Comparison of ENCODE assay signal across 8 mouse cellular contexts in genomic region chr8:84990836-84991235, GRCm38 (mm10). TPM values are rescaled to one million over a fixed set of nuclear protein-coding genes. Genes with fewer than 3 reads are reported as not detected.
DNase-seq lines count a peak whose midpoint lies in the region; ATAC-seq and TF ChIP-seq lines count a peak whose summit lies in the region.

No protein-coding gene starts in this region.

- peaks cover 13% of the 10 kb centered on the region; the same call in 1 of the 2 replicates for H3K4me1 ChIP-seq in heart, postnatal 0 days (ENCODE audit: control insufficient read depth, insufficient read depth)
- H3K4me1 ChIP-seq in limb, embryonic 10.5 days: peaks cover 34% of the 10 kb centered on the region
- peaks cover 34% of the 10 kb centered on the region for H3K4me1 ChIP-seq in midbrain, embryonic 10.5 days

- no peak for TF ChIP-seq CTCF in heart, postnatal 0 days (IDR thresholded peaks at IDR 0.05; ENCODE audit: low read depth)

- H3K4me2 ChIP-seq in heart, postnatal 0 days (ENCODE audit: low read depth, low read length): peak overlapping the region; percentile 85

- peak; percentile 2 for ATAC-seq in heart, postnatal 0 days (ENCODE audit: insufficient read depth, low read depth)

- no peaks in the 10 kb centered on the region for H3K36me3 ChIP-seq in heart, postnatal 0 days (replicated peaks; ENCODE audit: control insufficient read depth, insufficient read depth, low read length)
- no peaks in the 10 kb centered on the region for H3K36me3 ChIP-seq in limb, embryonic 10.5 days
- no peaks in the 10 kb centered on the region for H3K36me3 ChIP-seq in midbrain, embryonic 10.5 days

- peak overlapping the region; percentile 50 for H3K9ac ChIP-seq in heart, postnatal 0 days (replicated peaks; ENCODE audit: low read depth, low read length)

- H3K27ac ChIP-seq in heart, postnatal 0 days (ENCODE audit: low read depth): 0 out of 2 replicates have a peak overlapping the region, but pooled peaks have one; percentile 21
- peak overlapping the region; percentile 87 for H3K27ac ChIP-seq in limb, embryonic 10.5 days
- H3K27ac ChIP-seq in midbrain, embryonic 10.5 days (replicated peaks): peak overlapping the region; percentile 88

- no peaks in the 10 kb centered on the region for H3K9me3 ChIP-seq in heart, postnatal 0 days (replicated peaks; ENCODE audit: control insufficient read depth, low read length)
- H3K9me3 ChIP-seq in limb, embryonic 10.5 days (replicated peaks): no peaks in the 10 kb centered on the region
- H3K9me3 ChIP-seq in midbrain, embryonic 10.5 days (replicated peaks): no peaks in the 10 kb centered on the region

- peak; percentile 72 for DNase-seq in layer of hippocampus, adult 9-11 months
- DNase-seq in layer of hippocampus, postnatal 14 days (ENCODE audit: low spot score in 2 of 2): no peak
- peak; percentile 65 for DNase-seq in brain, adult 2 months (ENCODE audit: low read depth, low spot score)
- DNase-seq in heart, postnatal 0 days (ENCODE audit: low spot score): no peak
- DNase-seq in limb, embryonic 10.5 days (ENCODE audit: low spot score): no peak
- DNase-seq in midbrain, embryonic 10.5 days (ENCODE audit: low spot score): no peak
- no peak for DNase-seq in frontal cortex, adult 2 months (ENCODE audit: extremely low spot score in 1 of 2, low spot score in 1 of 2)
- no peak for DNase-seq in adrenal gland, postnatal 4 days (ENCODE audit: low spot score in 2 of 2)

- 0 out of 2 replicates have a peak, but pooled peaks cover 11% of the 10 kb centered on the region for H3K27me3 ChIP-seq in heart, postnatal 0 days (ENCODE audit: control insufficient read depth, insufficient read depth, low read length)
- H3K27me3 ChIP-seq in limb, embryonic 10.5 days (ENCODE audit: low read depth, poor library complexity, severe bottlenecking): peaks cover 57% of the 10 kb centered on the region
- H3K27me3 ChIP-seq in midbrain, embryonic 10.5 days (ENCODE audit: low read depth, poor library complexity, severe bottlenecking): peaks cover 64% of the 10 kb centered on the region

- TF ChIP-seq EP300 in heart, postnatal 0 days (IDR thresholded peaks at IDR 0.05; ENCODE audit: low read depth): no peak

- WGBS in heart, postnatal 0 days: 1% methylated on average over 15 of the region's 15 CpGs
- 1% methylated on average over 15 of the region's 15 CpGs for WGBS in limb, embryonic 10.5 days
- 2% methylated on average over 15 of the region's 15 CpGs for WGBS in midbrain, embryonic 10.5 days

- H3K4me3 ChIP-seq in heart, postnatal 0 days (ENCODE audit: low read depth, low read length): peak overlapping the region; percentile 55
- peak overlapping the region; percentile 73 for H3K4me3 ChIP-seq in limb, embryonic 10.5 days
- H3K4me3 ChIP-seq in midbrain, embryonic 10.5 days: peak overlapping the region; percentile 72

RNA-seq across cellular contexts. Expression of gene Hook2, which starts 0.4 kb away (rescaled TPM):
- 1 to 10 TPM; 7.6 to 9.0 TPM for total RNA-seq in layer of hippocampus, postnatal 14 days (2021)
- total RNA-seq in heart, postnatal 0 days (2014; rRNA removed; ENCODE audit: low replicate concordance): 1.9 and 4.8 TPM in 2 replicates
- polyA plus RNA-seq in heart, postnatal 0 days (2015; fragmentation: Nextera tagmentation; extraction: Ambion mirVana): 3.5 and 4.7 TPM in 2 replicates
- polyA plus RNA-seq in limb, embryonic 10.5 days (2016; fragmentation: Nextera tagmentation; extraction: Ambion mirVana): 16.0 and 19.1 TPM in 2 replicates
- 18.2 and 18.4 TPM in 2 replicates for polyA plus RNA-seq in midbrain, embryonic 10.5 days (2016; fragmentation: Nextera tagmentation; extraction: Ambion mirVana)
- polyA plus RNA-seq in frontal cortex, adult 2 months (2012; rRNA removed): 20.7 and 26.0 TPM in 2 replicates
- 10 to 100 TPM; 10.6 to 13.8 TPM for total RNA-seq in adrenal gland, postnatal 4 days (2021)

RNA-seq across cellular contexts. Expression of gene Junb, which starts 12.3 kb away (rescaled TPM):
- 10 to 100 TPM; 45.5 to 54.7 TPM for total RNA-seq in layer of hippocampus, postnatal 14 days (2021)
- 28.9 and 39.6 TPM in 2 replicates for total RNA-seq in heart, postnatal 0 days (2014; rRNA removed; ENCODE audit: low replicate concordance)
- polyA plus RNA-seq in heart, postnatal 0 days (2015; fragmentation: Nextera tagmentation; extraction: Ambion mirVana): 10.3 and 13.0 TPM in 2 replicates
- polyA plus RNA-seq in limb, embryonic 10.5 days (2016; fragmentation: Nextera tagmentation; extraction: Ambion mirVana): 9.9 and 14.4 TPM in 2 replicates
- 5.0 and 5.4 TPM in 2 replicates for polyA plus RNA-seq in midbrain, embryonic 10.5 days (2016; fragmentation: Nextera tagmentation; extraction: Ambion mirVana)
- 52.0 and 106 TPM in 2 replicates for polyA plus RNA-seq in frontal cortex, adult 2 months (2012; rRNA removed)
- 10 to 100 TPM; 26.1 to 28.9 TPM for total RNA-seq in adrenal gland, postnatal 4 days (2021)

RNA-seq across cellular contexts. Expression of gene Rnaseh2a, which starts 21.3 kb away (rescaled TPM):
- total RNA-seq in layer of hippocampus, postnatal 14 days (2021): 10 to 100 TPM; 34.3 to 34.4 TPM
- 57.9 and 76.4 TPM in 2 replicates for total RNA-seq in heart, postnatal 0 days (2014; rRNA removed; ENCODE audit: low replicate concordance)
- 52.6 and 57.3 TPM in 2 replicates for polyA plus RNA-seq in heart, postnatal 0 days (2015; fragmentation: Nextera tagmentation; extraction: Ambion mirVana)
- 156 and 168 TPM in 2 replicates for polyA plus RNA-seq in limb, embryonic 10.5 days (2016; fragmentation: Nextera tagmentation; extraction: Ambion mirVana)
- polyA plus RNA-seq in midbrain, embryonic 10.5 days (2016; fragmentation: Nextera tagmentation; extraction: Ambion mirVana): 136 and 158 TPM in 2 replicates
- polyA plus RNA-seq in frontal cortex, adult 2 months (2012; rRNA removed): 37.5 and 39.7 TPM in 2 replicates
- total RNA-seq in adrenal gland, postnatal 4 days (2021): 100 to 1,000 TPM; 122 to 138 TPM

RNA-seq across cellular contexts. Expression of gene Prdx2, which starts 21.4 kb away (rescaled TPM):
- total RNA-seq in layer of hippocampus, postnatal 14 days (2021): 100 to 1,000 TPM; 417 to 431 TPM
- total RNA-seq in heart, postnatal 0 days (2014; rRNA removed; ENCODE audit: low replicate concordance): 647 and 809 TPM in 2 replicates
- 758 and 782 TPM in 2 replicates for polyA plus RNA-seq in heart, postnatal 0 days (2015; fragmentation: Nextera tagmentation; extraction: Ambion mirVana)
- polyA plus RNA-seq in limb, embryonic 10.5 days (2016; fragmentation: Nextera tagmentation; extraction: Ambion mirVana): 1,175 and 1,260 TPM in 2 replicates
- polyA plus RNA-seq in midbrain, embryonic 10.5 days (2016; fragmentation: Nextera tagmentation; extraction: Ambion mirVana): 1,203 and 1,278 TPM in 2 replicates
- 318 and 332 TPM in 2 replicates for polyA plus RNA-seq in frontal cortex, adult 2 months (2012; rRNA removed)
- total RNA-seq in adrenal gland, postnatal 4 days (2021): 100 to 1,000 TPM; 617 to 655 TPM

RNA-seq across cellular contexts. Expression of gene Gm49661, which starts 21.6 kb away (rescaled TPM):
- not detected for total RNA-seq in layer of hippocampus, postnatal 14 days (2021)
- total RNA-seq in heart, postnatal 0 days (2014; rRNA removed; ENCODE audit: low replicate concordance): not detected in 2 replicates
- not detected in 2 replicates for polyA plus RNA-seq in heart, postnatal 0 days (2015; fragmentation: Nextera tagmentation; extraction: Ambion mirVana)
- not detected in 2 replicates for polyA plus RNA-seq in limb, embryonic 10.5 days (2016; fragmentation: Nextera tagmentation; extraction: Ambion mirVana)
- polyA plus RNA-seq in midbrain, embryonic 10.5 days (2016; fragmentation: Nextera tagmentation; extraction: Ambion mirVana): not detected in 2 replicates
- not detected in 2 replicates for polyA plus RNA-seq in frontal cortex, adult 2 months (2012; rRNA removed)
- not detected for total RNA-seq in adrenal gland, postnatal 4 days (2021)

Comparison
In these comparisons a context has a peak if more than half of its experiments do, and no peak if none do; other contexts are left out.
1. DNase-seq: peak in layer of hippocampus, adult 9-11 months (single experiment) and brain, adult 2 months (single experiment); none in layer of hippocampus, postnatal 14 days (0 of 2), heart, postnatal 0 days (single experiment), limb, embryonic 10.5 days (single experiment), midbrain, embryonic 10.5 days (single experiment), frontal cortex, adult 2 months (0 of 2) and adrenal gland, postnatal 4 days (0 of 2).
2. H3K27ac ChIP-seq: peak in every context shown above with its lines; median percentile 88 in midbrain, embryonic 10.5 days; 87 in limb, embryonic 10.5 days; 21 in heart, postnatal 0 days.
3. Peak in every context shown above with its lines, with median percentiles within 50 percentile points of each other: H3K4me3 ChIP-seq.